Mouse (Mus musculus) limb, embryonic 11.5 days (tissue): ENCODE data around the gene Tor3a. TPM values are rescaled to one million over a fixed set of nuclear protein-coding genes. Genes with fewer than 3 reads are reported as not detected.
A peak's percentile ranks its signal among the peaks of the same experiment; 100 is the strongest.

Source experiments
- ATAC-seq: fragments of 200-750 bp; cut with Nextera tagmentation; 2 replicates; pipeline ENCODE4 v1.8.0; 2017; ENCODE audit warnings: low read depth; ENCODE audit not compliant: insufficient number of reproducible peaks, low FRiP score, low TSS enrichment
- DNase-seq: peaks from one replicate; pipeline ENCODE4 v3.0.0-alpha.2; 2015; ENCODE audit warnings: low spot score
- H3K27ac ChIP-seq: fragments of 300-500 bp; sonication (generic); replicated peaks from 2 replicates; pipeline ENCODE4 v1.5.1; 2014; ENCODE audit warnings: low read depth, mild to moderate bottlenecking, low read length
- H3K27me3 ChIP-seq: fragments of 300-500 bp; sonication (generic); 2 replicates; pipeline ENCODE4 v1.6.1; 2014; ENCODE audit warnings: mild to moderate bottlenecking, low read length, mixed read lengths; ENCODE audit not compliant: control insufficient read depth, insufficient read depth
- H3K36me3 ChIP-seq: fragments of 300-500 bp; sonication (generic); 2 replicates; pipeline ENCODE4 v1.6.1; 2014; ENCODE audit warnings: mild to moderate bottlenecking, low read length, moderate library complexity, mixed read lengths; ENCODE audit not compliant: control insufficient read depth, insufficient read depth
- H3K4me1 ChIP-seq: fragments of 300-500 bp; sonication (generic); 2 replicates; pipeline ENCODE4 v1.6.1; 2014; ENCODE audit warnings: low read length, mixed read lengths; ENCODE audit not compliant: control insufficient read depth, insufficient read depth
- H3K4me2 ChIP-seq: fragments of 300-500 bp; sonication (generic); 2 replicates; pipeline ENCODE4 v1.6.1; 2014; ENCODE audit warnings: low read depth, mild to moderate bottlenecking, moderate library complexity; ENCODE audit not compliant: severe bottlenecking
- H3K4me3 ChIP-seq: fragments of 300-500 bp; sonication (generic); 2 replicates; pipeline ENCODE4 v1.5.1; 2014; ENCODE audit warnings: low read depth, low read length
- H3K9ac ChIP-seq: fragments of 300-500 bp; sonication (generic); 2 replicates; pipeline ENCODE4 v1.6.1; 2014; ENCODE audit warnings: mild to moderate bottlenecking, low read length
- H3K9me3 ChIP-seq: fragments of 300-500 bp; sonication (generic); 2 replicates; pipeline ENCODE4 v1.6.1; 2016; ENCODE audit warnings: low read length; ENCODE audit not compliant: control insufficient read depth
- WGBS: fragments of 180-500 bp; shearing (Covaris S2); extraction: QIAGEN DNeasy Blood & Tissue Kit; methylation state at CpG from one replicate; pipeline ENCODE4 v1.1.7; 2014; 5-methylcytosine and 5-hydroxymethylcytosine counted together
- polyA plus RNA-seq: library from polyadenylated mRNA; unstranded; fragments of >200 nt; fragmentation: Nextera tagmentation; extraction: Ambion mirVana; gene quantifications from 2 replicates; pipeline ENCODE4 v1.2.1, GENCODE M21; 2014

The Tor3a gene
- polyA plus RNA-seq, 1 experiment from 2014 or later: 10.0 TPM

- WGBS: 60% methylated on average over 10 of the region's 10 CpGs
- no peak for ATAC-seq
These were observed 36.4 kb upstream of the Tor3a start for GRCm38 (mm10) chr1:156710472-156711098.

GRCm38 (mm10) chr1:156708672-156709071 lies 34.5 kb upstream of the Tor3a start:
- Histone ChIP-seq H3K4me1 (peaks cover 5% of the 10 kb centered on the region; the same call in 1 of the 2 replicates), H3K36me3 (no peaks in the 10 kb centered on the region), H3K27ac (no peak overlapping the region), H3K9me3 (no peaks in the 10 kb centered on the region), H3K4me2 (no peak overlapping the region), H3K4me3 (no peak overlapping the region), H3K9ac (no peak overlapping the region), H3K27me3 (no peaks in the 10 kb centered on the region)
- 89% methylated on average over 3 of the region's 3 CpGs for WGBS
- DNase-seq (no peak), ATAC-seq (no peak)

More at GRCm38 (mm10) chr1:156710472-156711098, 36.4 kb upstream of the Tor3a start:
- Histone ChIP-seq H3K9me3 (no peaks in the 10 kb centered on the region), H3K27me3 (no peaks in the 10 kb centered on the region), H3K4me2 (no peak overlapping the region), H3K4me3 (no peak overlapping the region), H3K27ac (0 out of 2 replicates have a peak overlapping the region, but pooled peaks have one; percentile 52), H3K36me3 (no peaks in the 10 kb centered on the region), H3K4me1 (peaks cover 5% of the 10 kb centered on the region; the same call in 1 of the 2 replicates), H3K9ac (no peak overlapping the region)
- no peak for DNase-seq

GRCm38 (mm10) chr1:156705696-156706285 lies 31.6 kb upstream of the Tor3a start:
- 83% methylated on average over 10 of the region's 10 CpGs for WGBS
- Histone ChIP-seq H3K27me3 (no peaks in the 10 kb centered on the region), H3K9ac (no peak overlapping the region), H3K9me3 (no peaks in the 10 kb centered on the region), H3K4me3 (no peak overlapping the region), H3K27ac (no peak overlapping the region), H3K4me2 (no peak overlapping the region), H3K4me1 (peaks cover 2% of the 10 kb centered on the region; the same call in 1 of the 2 replicates), H3K36me3 (0 out of 2 replicates have a peak, but pooled peaks cover 3% of the 10 kb centered on the region)
- ATAC-seq (no peak), DNase-seq (no peak)

GRCm38 (mm10) chr1:156703444-156703843 lies 29.3 kb upstream of the Tor3a start:
- H3K36me3 ChIP-seq: 0 out of 2 replicates have a peak, but pooled peaks cover 5% of the 10 kb centered on the region
- H3K4me3 ChIP-seq: no peak overlapping the region
- ATAC-seq (no peak), DNase-seq (no peak)
- H3K4me1 ChIP-seq: no peaks in the 10 kb centered on the region
- no peak overlapping the region for H3K9ac ChIP-seq
- no peaks in the 10 kb centered on the region for H3K9me3 ChIP-seq
- no peak overlapping the region for H3K4me2 ChIP-seq
- H3K27me3 ChIP-seq: no peaks in the 10 kb centered on the region
- WGBS: 92% methylated on average over 4 of the region's 4 CpGs
- H3K27ac ChIP-seq: no peak overlapping the region

- Histone ChIP-seq H3K27ac (no peak overlapping the region), H3K9me3 (no peaks in the 10 kb centered on the region), H3K4me1 (no peaks in the 10 kb centered on the region), H3K36me3 (0 out of 2 replicates have a peak, but pooled peaks cover 5% of the 10 kb centered on the region), H3K27me3 (no peaks in the 10 kb centered on the region), H3K4me2 (no peak overlapping the region), H3K4me3 (no peak overlapping the region), H3K9ac (no peak overlapping the region)
- DNase-seq (no peak), ATAC-seq (no peak)
- WGBS: 90% methylated on average over 7 of the region's 7 CpGs
These were observed 28.0 kb upstream of the Tor3a start for GRCm38 (mm10) chr1:156702151-156702550.

- Histone ChIP-seq H3K4me1 (no peaks in the 10 kb centered on the region), H3K27me3 (no peaks in the 10 kb centered on the region), H3K9ac (no peak overlapping the region), H3K36me3 (peaks cover 5% of the 10 kb centered on the region), H3K4me3 (no peak overlapping the region), H3K9me3 (no peaks in the 10 kb centered on the region), H3K4me2 (no peak overlapping the region), H3K27ac (no peak overlapping the region)
- 75% methylated on average over 7 of the region's 7 CpGs for WGBS
- DNase-seq (no peak), ATAC-seq (no peak)
These were observed 12.0 kb upstream of the Tor3a start for GRCm38 (mm10) chr1:156686025-156686661.

GRCm38 (mm10) chr1:156679599-156679998 lies 5.4 kb upstream of the Tor3a start:
- 90% methylated on average over 9 of the region's 9 CpGs for WGBS
- Histone ChIP-seq H3K4me3 (no peak overlapping the region), H3K36me3 (0 out of 2 replicates have a peak, but pooled peaks cover 4% of the 10 kb centered on the region), H3K4me1 (no peaks in the 10 kb centered on the region), H3K27me3 (no peaks in the 10 kb centered on the region), H3K9ac (no peak overlapping the region), H3K27ac (no peak overlapping the region), H3K9me3 (no peaks in the 10 kb centered on the region), H3K4me2 (no peak overlapping the region)
- ATAC-seq: no peak
- DNase-seq: no peak

GRCm38 (mm10) chr1:156677230-156677629 lies 3.1 kb upstream of the Tor3a start:
- ATAC-seq (no peak), DNase-seq (no peak)
- H3K4me2 ChIP-seq: no peak overlapping the region

More at GRCm38 (mm10) chr1:156677230-156677629, 3.1 kb upstream of the Tor3a start:
- no peak overlapping the region for H3K27ac ChIP-seq
- no peak overlapping the region for H3K9ac ChIP-seq
- WGBS: 84% methylated on average over 3 of the region's 3 CpGs
- no peak overlapping the region for H3K4me3 ChIP-seq
- 0 out of 2 replicates have a peak, but pooled peaks cover 4% of the 10 kb centered on the region for H3K4me1 ChIP-seq
- H3K36me3 ChIP-seq: 0 out of 2 replicates have a peak, but pooled peaks cover 2% of the 10 kb centered on the region
- 0 out of 2 replicates have a peak, but pooled peaks cover 3% of the 10 kb centered on the region for H3K27me3 ChIP-seq
- no peaks in the 10 kb centered on the region for H3K9me3 ChIP-seq
